Mouse (Mus musculus) regulatory T cell (primary cell): Measurements from ENCODE around the gene Atad1.
"Not testable (repeated sequence)": the region's sequence is repeated elsewhere in the genome, so short reads cannot be mapped to it uniquely, and the experiment has no call there.

Source experiments
- in situ Hi-C: fragments of 300-600 bp; cut with MboI, MseI; formaldehyde crosslinking; loops from one replicate; pipeline ENCODE4 v1.15.1; 2025; ENCODE audit warnings: high pct_unique_total_duplicates

The Atad1 gene

GRCm38 (mm10) chr19:32739686-32740085, at the start of gene Atad1:
Gene Atad1, minus strand, starts transcription at chr19:32739786.
- in situ Hi-C loops = no loop called here

DNA sequence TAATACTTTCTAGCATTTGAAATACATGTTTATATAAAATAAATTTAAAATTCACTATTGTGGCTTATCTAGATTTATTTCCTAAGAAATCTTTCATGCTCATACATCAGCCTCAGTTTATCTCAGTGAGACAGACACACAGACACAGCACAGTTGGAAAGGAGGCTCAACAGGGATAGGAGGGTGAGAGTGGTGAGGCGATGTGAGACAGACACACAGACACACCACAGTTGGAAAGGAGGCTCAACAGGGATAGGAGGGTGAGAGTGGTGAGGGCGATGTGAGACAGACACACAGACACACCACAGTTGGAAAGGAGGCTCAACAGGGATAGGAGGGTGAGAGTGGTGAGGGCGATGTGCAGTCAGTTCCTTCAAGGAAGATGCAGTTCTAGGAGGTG, 48.4 kb upstream of the Atad1 start:
- in situ Hi-C loops = not testable (repeated sequence)

DNA sequence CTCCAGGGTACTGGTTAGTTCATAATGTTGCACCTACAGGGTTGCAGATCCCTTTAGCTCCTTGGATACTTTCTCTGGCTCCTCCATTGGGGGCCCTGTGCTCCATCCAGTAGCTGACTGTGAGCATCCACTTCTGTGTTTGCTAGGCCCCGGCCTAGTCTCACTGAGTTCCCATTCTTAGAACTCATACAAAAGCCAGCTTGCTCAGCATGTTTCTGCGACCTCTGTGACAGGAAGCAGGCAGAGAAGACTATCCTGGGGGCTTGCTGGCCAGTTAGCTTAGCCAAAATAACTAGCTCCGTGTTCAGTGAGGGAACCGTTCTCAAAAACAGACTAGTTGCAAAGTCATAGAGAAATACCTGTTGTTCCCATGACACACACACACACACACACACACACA, 47.8 kb upstream of the Atad1 start:
- in situ Hi-C loops = not testable (repeated sequence)

GRCm38 (mm10) chr19:32781305-32782071, 41.9 kb upstream of the Atad1 start:
- in situ Hi-C loops = no loop called here

DNA sequence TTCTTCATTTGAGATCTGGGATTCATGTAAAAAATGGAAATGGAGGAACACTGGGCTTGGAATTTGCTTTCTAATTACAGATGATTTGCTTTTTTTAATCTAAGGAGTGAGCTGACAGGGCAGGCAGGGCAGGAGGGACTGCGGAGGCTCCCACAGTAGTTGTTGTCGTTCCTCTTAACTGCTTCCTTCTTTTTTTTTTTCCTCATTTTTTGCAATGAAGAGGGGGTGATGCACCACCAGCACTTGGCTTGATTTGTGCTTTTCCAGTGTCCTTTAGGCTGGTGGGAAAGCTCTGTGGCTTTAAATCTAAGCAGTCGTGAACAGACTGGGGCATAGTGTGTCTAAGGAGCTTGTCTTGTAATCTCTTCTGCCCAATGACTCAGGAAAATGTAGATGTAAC, 39.5 kb upstream of the Atad1 start:
- in situ Hi-C loops = no loop called here

GRCm38 (mm10) chr19:32778411-32778810, 38.8 kb upstream of the Atad1 start:
- in situ Hi-C loops = no loop called here

DNA sequence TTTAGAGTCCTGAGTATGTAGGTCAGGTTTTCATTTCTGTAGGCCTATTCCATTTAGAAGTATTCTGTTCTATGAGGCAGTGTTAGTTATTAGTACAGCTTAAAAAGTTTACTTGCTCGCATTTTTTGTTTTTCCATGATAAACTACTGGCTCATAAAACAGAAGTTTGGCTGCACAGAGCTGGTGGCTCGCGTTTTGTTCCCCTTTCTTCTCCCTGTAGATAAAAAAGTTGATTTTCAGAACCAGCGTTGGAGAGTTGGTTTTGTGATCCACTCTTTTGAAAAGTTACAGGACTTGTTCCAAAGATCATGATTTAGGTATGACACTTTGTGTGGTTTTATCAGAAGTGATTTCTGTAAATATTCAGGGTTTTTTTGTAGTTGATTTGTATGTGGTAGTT, 22.9 kb upstream of the Atad1 start:
- in situ Hi-C loops = loop anchor here (5.0 kb wide), 1 partner anchor 35 kb away; no protein-coding TSS in a partner anchor

DNA sequence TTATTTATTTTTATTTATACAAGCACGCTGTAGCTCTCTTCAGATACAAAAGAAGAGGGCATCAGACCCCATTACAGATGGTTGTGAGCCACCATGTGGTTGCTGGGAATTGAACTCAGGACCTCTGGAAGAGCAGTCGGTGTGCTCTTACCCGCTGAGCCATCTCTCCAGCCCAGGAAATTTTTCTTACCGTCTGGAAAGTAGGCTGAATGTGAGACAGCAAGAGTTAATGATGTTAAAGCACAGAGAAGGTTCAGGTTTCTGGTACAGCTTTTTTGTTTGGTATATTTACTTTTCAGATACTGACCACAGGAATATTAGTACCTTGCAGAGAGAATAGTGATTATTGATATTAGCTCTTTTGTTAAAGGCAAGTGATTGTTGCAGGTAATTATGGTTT, 21.6 kb upstream of the Atad1 start:
- in situ Hi-C loops = loop anchor here (5.0 kb wide), 1 partner anchor 36 kb away; no protein-coding TSS in a partner anchor

DNA sequence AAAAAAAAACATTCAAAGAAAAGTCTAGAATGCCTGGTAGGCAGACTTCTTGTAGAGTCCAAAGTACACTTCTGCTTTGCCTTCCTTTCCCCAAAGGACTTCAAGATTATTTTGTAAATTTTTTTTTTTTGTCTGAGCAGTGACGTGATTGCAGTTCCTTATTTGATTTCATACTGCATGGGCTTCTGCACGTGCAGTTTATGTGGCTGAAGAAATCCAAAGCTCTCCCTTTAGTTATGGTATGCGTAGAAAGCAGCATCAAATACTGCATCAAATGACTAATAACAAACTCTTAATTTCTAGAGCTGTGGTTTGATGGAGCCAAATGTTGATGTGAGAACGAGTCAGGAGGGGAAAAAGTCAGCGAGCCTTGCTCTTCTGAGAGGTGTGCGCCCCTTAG, 20.9 kb upstream of the Atad1 start:
- in situ Hi-C loops = loop anchor here (5.0 kb wide), 1 partner anchor 37 kb away; no protein-coding TSS in a partner anchor

- in situ Hi-C loops = loop anchor here (5.0 to 10.0 kb wide), 4 partner anchors 38 to 468 kb away; no protein-coding TSS in a partner anchor
Observed at GRCm38 (mm10) chr19:32759357-32760024, 19.9 kb upstream of the Atad1 start.

DNA sequence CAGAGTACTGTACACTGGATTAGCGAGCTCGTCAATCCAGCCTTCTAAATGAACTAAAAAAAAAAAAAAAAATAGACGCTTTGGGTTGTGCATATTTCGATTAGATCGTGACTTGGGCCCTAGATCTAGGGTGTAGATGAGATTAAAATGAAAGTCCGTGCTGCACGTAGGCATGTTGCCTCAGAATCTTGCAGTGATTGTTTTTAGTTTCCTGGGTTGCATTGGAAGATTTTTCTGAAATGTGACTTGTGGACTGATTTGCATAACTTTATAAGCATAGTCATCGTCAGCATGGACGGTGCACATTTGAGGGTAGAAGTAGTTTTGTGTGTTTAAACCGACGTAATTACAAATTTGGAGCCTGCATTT, 19.2 kb upstream of the Atad1 start:
- in situ Hi-C loops = loop anchor here (5.0 to 10.0 kb wide), 3 partner anchors 46 to 469 kb away; no protein-coding TSS in a partner anchor

GRCm38 (mm10) chr19:32757831-32758792, 18.5 kb upstream of the Atad1 start:
- in situ Hi-C loops = loop anchor here (5.0 to 10.0 kb wide), 3 partner anchors 46 to 469 kb away; no protein-coding TSS in a partner anchor

DNA sequence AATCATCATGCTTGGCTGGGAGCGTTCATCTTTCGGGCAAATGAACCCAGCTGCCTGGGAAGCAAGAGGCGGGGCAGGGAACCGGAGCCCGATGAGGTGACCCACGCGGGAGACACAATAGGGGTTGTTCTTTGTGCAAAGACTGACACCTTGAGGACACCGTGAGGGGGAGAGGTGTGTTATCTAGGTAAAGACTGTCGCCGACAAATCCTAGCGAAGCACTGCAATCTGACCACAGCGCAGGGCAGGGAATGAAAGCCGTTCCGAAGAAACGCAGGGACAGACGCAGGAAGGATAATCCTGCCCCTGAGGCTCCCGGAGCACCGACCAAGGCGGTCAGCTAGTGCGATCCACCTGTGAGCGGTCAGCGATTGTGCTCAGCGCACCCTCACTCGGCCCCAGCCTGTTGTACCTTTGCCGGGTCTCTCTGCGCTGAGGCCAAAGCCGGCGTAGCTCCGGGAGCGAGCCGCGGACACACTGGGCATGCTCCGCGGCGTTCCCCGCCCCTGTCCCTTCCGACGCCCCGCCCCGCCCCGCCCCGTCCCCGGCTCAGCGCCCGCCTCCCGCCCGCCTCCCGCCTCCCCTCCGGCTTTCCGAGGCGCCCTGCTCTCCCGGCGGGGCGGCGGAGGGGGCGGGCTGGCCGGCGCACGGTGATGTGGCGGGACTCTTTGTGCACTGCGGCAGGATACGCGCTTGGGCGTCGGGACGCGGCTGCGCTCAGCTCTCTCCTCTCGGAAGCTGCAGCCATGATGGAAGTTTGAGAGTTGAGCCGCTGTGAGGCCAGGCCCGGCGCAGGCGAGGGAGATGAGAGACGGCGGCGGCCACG, 17.5 kb upstream of the Atad1 start, which contains the start of gene Pten:
TSS of gene Pten (plus strand) at position 598 of the 826 bp plus-strand sequence.
- in situ Hi-C loops = loop anchor here (5.0 to 10.0 kb wide), 3 partner anchors 45 to 470 kb away; no protein-coding TSS in a partner anchor

GRCm38 (mm10) chr19:32756636-32756899, 17.0 kb upstream of the Atad1 start:
- in situ Hi-C loops = loop anchor here (5.0 to 10.0 kb wide), 3 partner anchors 44 to 471 kb away; no protein-coding TSS in a partner anchor

GRCm38 (mm10) chr19:32755792-32756635, 16.4 kb upstream of the Atad1 start:
- in situ Hi-C loops = loop anchor here (5.0 to 10.0 kb wide), 3 partner anchors 44 to 471 kb away; no protein-coding TSS in a partner anchor

- in situ Hi-C loops = loop anchor here (5.0 to 10.0 kb wide), 3 partner anchors 43 to 472 kb away; no protein-coding TSS in a partner anchor
Observed at GRCm38 (mm10) chr19:32755104-32755791, 15.7 kb upstream of the Atad1 start.

DNA sequence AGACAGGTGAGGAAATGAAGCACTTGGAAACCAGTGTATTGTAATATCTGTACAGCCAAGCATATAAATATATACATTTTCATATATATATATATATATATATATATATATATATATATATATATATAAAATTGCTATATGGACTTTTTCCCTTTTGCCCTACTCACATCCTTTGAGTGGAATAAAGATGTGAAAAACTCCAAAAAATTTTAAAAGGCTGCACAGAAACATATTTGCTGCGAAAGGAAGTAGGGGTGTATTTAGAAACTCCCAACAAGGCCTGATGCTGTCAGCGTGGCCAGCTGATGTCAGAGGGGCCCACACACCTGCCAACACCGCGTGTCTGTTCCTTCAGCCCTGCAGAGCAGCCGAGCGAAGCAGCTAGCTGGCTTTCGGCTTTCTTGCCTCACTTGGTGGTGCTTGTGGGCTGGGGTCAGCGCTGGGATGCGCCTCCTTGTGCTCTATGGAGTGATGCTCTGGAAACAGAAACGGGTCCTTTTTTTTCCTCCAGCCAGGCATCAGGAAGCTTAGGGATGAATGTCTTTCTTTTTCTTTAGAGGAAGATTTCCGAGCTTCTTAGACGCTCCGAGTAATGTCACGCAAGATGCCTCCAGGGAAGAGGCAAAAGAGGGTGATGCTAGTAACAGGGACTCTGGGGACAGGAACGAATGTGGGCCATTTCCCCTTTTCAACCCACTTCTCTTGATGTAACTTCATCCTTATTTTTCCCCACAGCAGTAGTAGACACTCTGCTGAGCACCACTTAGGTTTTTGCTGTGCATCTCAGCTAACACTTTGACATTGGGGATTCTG, 14.8 kb upstream of the Atad1 start:
- in situ Hi-C loops = loop anchor here (10.0 kb wide), 1 partner anchor 200 kb away; no protein-coding TSS in a partner anchor

GRCm38 (mm10) chr19:32753386-32753785, 13.8 kb upstream of the Atad1 start:
- in situ Hi-C loops = loop anchor here (10.0 kb wide), 1 partner anchor 201 kb away; no protein-coding TSS in a partner anchor
